Mouse (Mus musculus): Measurements from ENCODE around the gene Spred2.

DNA sequence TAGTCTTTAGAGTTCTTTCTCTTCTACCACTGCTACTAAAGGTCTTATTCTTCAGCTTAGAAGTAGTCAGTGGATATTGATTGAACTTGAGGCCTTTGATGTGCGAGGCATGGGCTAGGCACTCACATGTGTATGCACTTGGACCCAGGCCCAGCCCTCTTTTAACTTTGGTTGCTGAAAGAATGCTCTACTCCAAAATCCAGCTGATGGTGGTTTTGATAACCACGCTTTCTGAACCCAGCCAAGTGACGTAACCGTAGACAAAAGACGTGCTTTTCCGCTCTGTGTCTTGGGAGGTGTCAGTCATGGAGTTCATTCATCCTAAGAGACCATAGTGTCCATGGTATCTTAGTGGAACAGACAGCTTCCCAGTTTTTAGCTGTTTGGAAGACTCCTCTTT, 57.9 kb downstream of the Spred2 start:
- TF ChIP-seq POLR2A (IDR thresholded peaks at IDR 0.05; ENCODE audit: borderline replicate concordance, low read depth, low read length) (no peak), CTCF (IDR thresholded peaks at IDR 0.05; ENCODE audit: low read depth, low read length) (no peak)
